Mouse (Mus musculus): Measurements from ENCODE around the gene Aars2. TPM values are rescaled to one million over a fixed set of nuclear protein-coding genes. Genes with fewer than 3 reads are reported as not detected.
A peak's percentile ranks its signal among the peaks of the same experiment; 100 is the strongest.

The Aars2 gene
- total RNA-seq, 2 experiments from 2014 or later: 27.2 to 29.1 TPM

GRCm38 (mm10) chr17:45553065-45553464, 46.4 kb downstream of the Aars2 start:
- Histone ChIP-seq H3K27ac (no peak overlapping the region), H3K4me3 (no peak overlapping the region)
- DNase-seq (ENCODE audit: extremely low spot score in 1 of 2, low spot score in 2 of 2): no peak
- intact Hi-C loops (cut with DNase I): no loop called here
- TF ChIP-seq CTCF (IDR thresholded peaks at IDR 0.05): no peak

- H3K4me3 ChIP-seq: no peak overlapping the region
- DNase-seq (ENCODE audit: extremely low spot score in 1 of 2, low spot score in 2 of 2): no peak
- no peak overlapping the region for H3K27ac ChIP-seq
- TF ChIP-seq CTCF (IDR thresholded peaks at IDR 0.05): no peak
- intact Hi-C loops (cut with DNase I): no loop called here
Observed at GRCm38 (mm10) chr17:45554420-45554819, 47.8 kb downstream of the Aars2 start.

- TF ChIP-seq CTCF (IDR thresholded peaks at IDR 0.05): no peak
- intact Hi-C loops (cut with DNase I): no loop called here
- peak; percentile 88 to 91 for DNase-seq (ENCODE audit: extremely low spot score in 1 of 2, low spot score in 2 of 2)
- H3K4me3 ChIP-seq: peak within 1 kb of the TSS; percentile 71
- peak within 1 kb of the TSS; percentile 42; the same call in 1 of the 2 replicates for H3K27ac ChIP-seq
Observed at GRCm38 (mm10) chr17:45555452-45556106, 48.9 kb downstream of the Aars2 start, which contains the start of gene Nfkbie. Gene Nfkbie, plus strand, starts transcription at chr17:45555703.

GRCm38 (mm10) chr17:45556107-45556489, 49.5 kb downstream of the Aars2 start:
- intact Hi-C loops (cut with DNase I): no loop called here
- peak overlapping the region; percentile 71 for H3K4me3 ChIP-seq
- no peak overlapping the region for H3K27ac ChIP-seq
- TF ChIP-seq CTCF (IDR thresholded peaks at IDR 0.05): no peak
- DNase-seq (ENCODE audit: extremely low spot score in 1 of 2, low spot score in 2 of 2): no peak

GRCm38 (mm10) chr17:45556514-45557245, 50.0 kb downstream of the Aars2 start:
- peak overlapping the region; percentile 71; the same call in 1 of the 2 replicates for H3K4me3 ChIP-seq
- intact Hi-C loops (cut with DNase I): no loop called here
- no peak for TF ChIP-seq CTCF (IDR thresholded peaks at IDR 0.05)

GRCm38 (mm10) chr17:45557246-45557824, 50.7 kb downstream of the Aars2 start:
- no peak for TF ChIP-seq CTCF (IDR thresholded peaks at IDR 0.05)
- no peak for DNase-seq (ENCODE audit: extremely low spot score in 1 of 2, low spot score in 2 of 2)
- H3K27ac ChIP-seq: no peak overlapping the region
- H3K4me3 ChIP-seq: no peak overlapping the region
- intact Hi-C loops (cut with DNase I): no loop called here

More at GRCm38 (mm10) chr17:45556514-45557245, 50.0 kb downstream of the Aars2 start:
- no peak overlapping the region for H3K27ac ChIP-seq
- no peak for DNase-seq (ENCODE audit: extremely low spot score in 1 of 2, low spot score in 2 of 2)

- intact Hi-C loops (cut with DNase I): no loop called here
- DNase-seq (ENCODE audit: extremely low spot score in 1 of 2, low spot score in 2 of 2): no peak
- no peak for TF ChIP-seq CTCF (IDR thresholded peaks at IDR 0.05)
- Histone ChIP-seq H3K4me3 (no peak overlapping the region), H3K27ac (no peak overlapping the region)
Observed at GRCm38 (mm10) chr17:45557998-45558862, 51.6 kb downstream of the Aars2 start.

- no peak overlapping the region for H3K4me3 ChIP-seq
- no peak overlapping the region for H3K27ac ChIP-seq
- no peak for DNase-seq (ENCODE audit: extremely low spot score in 1 of 2, low spot score in 2 of 2)
- intact Hi-C loops (cut with DNase I): no loop called here
- no peak for TF ChIP-seq CTCF (IDR thresholded peaks at IDR 0.05)
Observed at GRCm38 (mm10) chr17:45559732-45560525, 53.3 kb downstream of the Aars2 start.

GRCm38 (mm10) chr17:45563216-45563615, 56.6 kb downstream of the Aars2 start:
- TF ChIP-seq CTCF (IDR thresholded peaks at IDR 0.05): no peak
- no peak overlapping the region for H3K4me3 ChIP-seq
- no peak for DNase-seq (ENCODE audit: extremely low spot score in 1 of 2, low spot score in 2 of 2)

GRCm38 (mm10) chr17:45563655-45564530, 57.3 kb downstream of the Aars2 start, which contains the start of gene Slc35b2:
Gene Slc35b2, plus strand, starts transcription at chr17:45563874.
- DNase-seq (ENCODE audit: extremely low spot score in 1 of 2, low spot score in 2 of 2): peak; percentile 90 to 93
- peak within 1 kb of the TSS; percentile 93 for H3K27ac ChIP-seq
- peak; percentile 92 for TF ChIP-seq CTCF (IDR thresholded peaks at IDR 0.05)
- H3K4me3 ChIP-seq: peak within 1 kb of the TSS; percentile 94
- intact Hi-C loops (cut with DNase I): loop anchor here (1.0 kb wide), 1 partner anchor 8 kb away; no protein-coding TSS in a partner anchor

More at GRCm38 (mm10) chr17:45563216-45563615, 56.6 kb downstream of the Aars2 start:
- H3K27ac ChIP-seq: no peak overlapping the region
- intact Hi-C loops (cut with DNase I): no loop called here
